Mouse (Mus musculus) lung, embryonic 14.5 days (tissue): Measurements from ENCODE around the gene Gm281. TPM values are rescaled to one million over a fixed set of nuclear protein-coding genes. Genes with fewer than 3 reads are reported as not detected.
A peak's percentile ranks its signal among the peaks of the same experiment; 100 is the strongest.
"Not testable (repeated sequence)": the region's sequence is repeated elsewhere in the genome, so short reads cannot be mapped to it uniquely, and the experiment has no call there.

Experiments
- ATAC-seq: fragments of 200-750 bp; cut with Nextera tagmentation; 2 replicates; pipeline ENCODE4 v1.8.0; 2017; ENCODE audit warnings: mild to moderate bottlenecking, moderate TSS enrichment, moderate library complexity; ENCODE audit not compliant: insufficient read depth
- DNase-seq: peaks from one replicate; pipeline ENCODE4 v3.0.0-alpha.2; 2015
- H3K27ac ChIP-seq: fragments of 300-500 bp; sonication (generic); 2 replicates; pipeline ENCODE4 v1.5.1; 2014; ENCODE audit warnings: low read depth, mild to moderate bottlenecking, moderate library complexity
- H3K27me3 ChIP-seq: fragments of 300-500 bp; sonication (generic); 2 replicates; pipeline ENCODE4 v1.6.1; 2014; ENCODE audit warnings: low read length, control low read depth; ENCODE audit not compliant: insufficient read depth
- H3K36me3 ChIP-seq: fragments of 300-500 bp; sonication (generic); 2 replicates; pipeline ENCODE4 v1.6.1; 2014; ENCODE audit warnings: control low read depth; ENCODE audit not compliant: insufficient read depth
- H3K4me1 ChIP-seq: fragments of 300-500 bp; sonication (generic); 2 replicates; pipeline ENCODE4 v1.6.1; 2014; ENCODE audit warnings: antibody characterized with exemption, control low read depth; ENCODE audit not compliant: insufficient read depth
- H3K4me2 ChIP-seq: fragments of 300-500 bp; sonication (generic); 2 replicates; pipeline ENCODE4 v1.6.1; 2014; ENCODE audit warnings: mild to moderate bottlenecking
- H3K4me3 ChIP-seq: fragments of 300-500 bp; sonication (generic); 2 replicates; pipeline ENCODE4 v1.5.1; 2014; ENCODE audit warnings: low read depth, low read length
- H3K9ac ChIP-seq: fragments of 300-500 bp; sonication (generic); 2 replicates; pipeline ENCODE4 v1.6.1; 2014
- H3K9me3 ChIP-seq: fragments of 300-500 bp; sonication (generic); 2 replicates; pipeline ENCODE4 v1.6.1; 2016; ENCODE audit warnings: low read depth, low read length, control low read depth
- CTCF ChIP-seq: IDR thresholded peaks from 2 replicates; pipeline ENCODE4 v1.5.1; 2016; ENCODE audit warnings: antibody characterized with exemption, low read depth
- WGBS: fragments of 180-500 bp; shearing (Covaris S2); extraction: QIAGEN DNeasy Blood & Tissue Kit; methylation state at CpG from one replicate; pipeline ENCODE4 v1.1.7; 2014; 5-methylcytosine and 5-hydroxymethylcytosine counted together
- polyA plus RNA-seq: library from polyadenylated mRNA; unstranded; fragments of >200 nt; fragmentation: Nextera tagmentation; extraction: Ambion mirVana; gene quantifications from 2 replicates; pipeline ENCODE4 v1.2.1, GENCODE M21; 2014

The Gm281 gene
- 0.05 TPM in 1 of 2 replicates, not detected in the other for polyA plus RNA-seq

GRCm38 (mm10) chr14:13914387-13915082 is at the start of gene Gm281:
TSS of gene Gm281 (minus strand) at chr14:13914478.
- Histone ChIP-seq H3K27ac (no peak within 1 kb of the TSS), H3K4me2 (no peak within 1 kb of the TSS), H3K27me3 (no peaks in the 10 kb centered on the region), H3K4me1 (no peaks in the 10 kb centered on the region), H3K36me3 (no peaks in the 10 kb centered on the region), H3K9me3 (no peaks in the 10 kb centered on the region), H3K9ac (no peak within 1 kb of the TSS), H3K4me3 (no peak within 1 kb of the TSS)
- WGBS: 41% methylated on average over 1 of the region's 1 CpGs
- no peak for ATAC-seq
- DNase-seq: no peak
- TF ChIP-seq CTCF: no peak

GRCm38 (mm10) chr14:13963527-13963926 is 49.2 kb upstream of the Gm281 start:
- Histone ChIP-seq H3K9ac (no peak overlapping the region), H3K4me1 (no peaks in the 10 kb centered on the region), H3K4me2 (no peak overlapping the region), H3K27me3 (no peaks in the 10 kb centered on the region), H3K27ac (no peak overlapping the region), H3K4me3 (no peak overlapping the region), H3K36me3 (no peaks in the 10 kb centered on the region), H3K9me3 (no peaks in the 10 kb centered on the region)
- ATAC-seq (no peak), DNase-seq (no peak)
- 51% methylated on average over 1 of the region's 1 CpGs for WGBS
- TF ChIP-seq CTCF: no peak

- no peak overlapping the region for H3K27ac ChIP-seq
- H3K4me2 ChIP-seq: no peak overlapping the region
- H3K4me1 ChIP-seq: no peaks in the 10 kb centered on the region
- H3K36me3 ChIP-seq: no peaks in the 10 kb centered on the region
- DNase-seq: no peak
- H3K27me3 ChIP-seq: no peaks in the 10 kb centered on the region
- 91% methylated on average over 6 of the region's 6 CpGs for WGBS
- no peak overlapping the region for H3K9ac ChIP-seq
- no peak for ATAC-seq
- no peak for TF ChIP-seq CTCF
- no peak overlapping the region for H3K4me3 ChIP-seq
- H3K9me3 ChIP-seq: no peaks in the 10 kb centered on the region
These were observed 48.2 kb upstream of the Gm281 start for GRCm38 (mm10) chr14:13962476-13962875.

GRCm38 (mm10) chr14:13961401-13962112 is 47.3 kb upstream of the Gm281 start, which contains the start of the genes Atxn7 and Thoc7:
TSS of gene Atxn7 (plus strand) at chr14:13961440.
TSS of gene Thoc7 (minus strand) at chr14:13961852.
- WGBS: 2% methylated on average over 42 of the region's 56 CpGs
- no peaks in the 10 kb centered on the region for H3K4me1 ChIP-seq
- no peaks in the 10 kb centered on the region for H3K9me3 ChIP-seq
- ATAC-seq (peak; percentile 63), DNase-seq (peak; percentile 59)
- peak within 1 kb of the TSS; percentile 91 for H3K27ac ChIP-seq
- H3K4me2 ChIP-seq: peak within 1 kb of the TSS; percentile 55
- no peaks in the 10 kb centered on the region for H3K27me3 ChIP-seq
- 0 out of 2 replicates have a peak, but pooled peaks cover 2% of the 10 kb centered on the region for H3K36me3 ChIP-seq
- H3K9ac ChIP-seq: peak within 1 kb of the TSS; percentile 99
- peak within 1 kb of the TSS; percentile 85 for H3K4me3 ChIP-seq
- no peak for TF ChIP-seq CTCF

- Histone ChIP-seq H3K4me3 (peak overlapping the region; percentile 85), H3K4me2 (peak overlapping the region; percentile 55), H3K27ac (peak overlapping the region; percentile 91), H3K9ac (peak overlapping the region; percentile 99), H3K36me3 (peaks cover 7% of the 10 kb centered on the region), H3K27me3 (no peaks in the 10 kb centered on the region), H3K9me3 (no peaks in the 10 kb centered on the region), H3K4me1 (no peaks in the 10 kb centered on the region)
- WGBS: under 1% methylated on average over 47 of the region's 75 CpGs
- no peak for TF ChIP-seq CTCF
- DNase-seq: peak; percentile 80
- peak; percentile 82 for ATAC-seq
These were observed 46.4 kb upstream of the Gm281 start for GRCm38 (mm10) chr14:13960482-13961325.

GRCm38 (mm10) chr14:13960079-13960478 is 45.8 kb upstream of the Gm281 start:
- 0% methylated on average over 9 of the region's 9 CpGs for WGBS
- Histone ChIP-seq H3K27ac (peak overlapping the region; percentile 91; the same call in 1 of the 2 replicates), H3K4me2 (peak overlapping the region; percentile 55), H3K27me3 (no peaks in the 10 kb centered on the region), H3K9me3 (no peaks in the 10 kb centered on the region), H3K9ac (peak overlapping the region; percentile 99), H3K36me3 (peaks cover 8% of the 10 kb centered on the region), H3K4me3 (peak overlapping the region; percentile 85), H3K4me1 (no peaks in the 10 kb centered on the region)
- ATAC-seq: peak; percentile 55; the same call in 1 of the 2 replicates
- DNase-seq: peak; percentile 58
- no peak for TF ChIP-seq CTCF

GRCm38 (mm10) chr14:13952151-13952550 is 37.9 kb upstream of the Gm281 start:
- H3K27ac ChIP-seq, ATAC-seq, H3K4me3 ChIP-seq, H3K27me3 ChIP-seq, DNase-seq, H3K4me1 ChIP-seq, H3K4me2 ChIP-seq, H3K9ac ChIP-seq, H3K9me3 ChIP-seq: not testable (repeated sequence)
- peaks cover 61% of the 10 kb centered on the region for H3K36me3 ChIP-seq
- 88% methylated on average over 3 of the region's 3 CpGs for WGBS
